Mouse (Mus musculus) testis, adult 2 months (tissue): ENCODE measurements around the gene 2810408A11Rik.

ENCODE experiments used
- CTCF ChIP-seq: fragments of 200-500 bp; IDR thresholded peaks from 2 replicates; pipeline ENCODE4 v1.5.1; 2012; ENCODE audit warnings: low read depth, mild to moderate bottlenecking, inconsistent platforms, low read length, moderate library complexity; ENCODE audit not compliant: control insufficient read depth, insufficient read depth, insufficient replicate concordance
- POLR2A ChIP-seq: fragments of 200-500 bp; IDR thresholded peaks from 2 replicates; pipeline ENCODE4 v1.6.1; 2012; ENCODE audit warnings: low read depth, mild to moderate bottlenecking, inconsistent platforms, low read length, moderate library complexity; ENCODE audit not compliant: control insufficient read depth

- TF ChIP-seq CTCF = no peak
- no peak for TF ChIP-seq POLR2A
Observed at GRCm38 (mm10) chr11:69901993-69902392, 1.2 kb upstream of the 2810408A11Rik start.
